Mouse (Mus musculus): ENCODE measurements at regions not wholly inside any gene's neighbourhood (a gene's known extent, or its start where the extent isn't known, plus 50 kb on each side); places are given as distances from the start of the nearest gene placed in this dataset.

DNA sequence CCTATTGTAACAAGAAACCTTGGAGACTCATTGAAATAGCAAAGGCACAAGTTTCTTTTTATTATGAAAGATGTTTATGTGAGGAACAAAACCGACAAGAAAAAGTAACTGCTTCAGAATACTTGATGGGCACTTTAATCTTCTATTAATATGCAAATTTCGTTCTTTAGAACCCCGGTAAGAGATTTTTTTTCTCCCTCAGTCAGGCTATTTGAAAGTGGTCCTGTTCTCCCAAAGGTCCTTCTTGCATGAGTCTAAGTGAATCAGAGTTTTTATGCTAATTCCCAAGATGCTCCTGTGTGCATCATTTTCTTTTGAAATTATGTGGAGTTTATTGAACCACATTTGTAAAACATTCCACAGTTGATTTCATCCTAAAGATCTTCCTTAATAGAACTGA is 633.1 kb downstream of the Efna5 start:
- no peak for TF ChIP-seq CTCF (IDR thresholded peaks at IDR 0.05; ENCODE audit: low read depth)
- no peak for TF ChIP-seq EP300 (IDR thresholded peaks at IDR 0.05; ENCODE audit: low read depth)
- Histone ChIP-seq H3K4me1 (ENCODE audit: insufficient read depth) (no peaks in the 10 kb centered on the region), H3K4me2 (ENCODE audit: low read depth, low read length) (no peak overlapping the region), H3K27me3 (ENCODE audit: insufficient read depth, low read length) (no peaks in the 10 kb centered on the region), H3K9ac (replicated peaks) (no peak overlapping the region), H3K36me3 (replicated peaks; ENCODE audit: insufficient read depth, low read length) (no peaks in the 10 kb centered on the region), H3K27ac (ENCODE audit: low read depth) (no peak overlapping the region), H3K4me3 (ENCODE audit: low read depth, low read length) (no peak overlapping the region), H3K9me3 (ENCODE audit: low read length) (no peaks in the 10 kb centered on the region)
- 57% methylated on average over 3 of the region's 3 CpGs for WGBS (ENCODE audit: insufficient replicate concordance)
- DNase-seq = no peak
- ATAC-seq = no peak

DNA sequence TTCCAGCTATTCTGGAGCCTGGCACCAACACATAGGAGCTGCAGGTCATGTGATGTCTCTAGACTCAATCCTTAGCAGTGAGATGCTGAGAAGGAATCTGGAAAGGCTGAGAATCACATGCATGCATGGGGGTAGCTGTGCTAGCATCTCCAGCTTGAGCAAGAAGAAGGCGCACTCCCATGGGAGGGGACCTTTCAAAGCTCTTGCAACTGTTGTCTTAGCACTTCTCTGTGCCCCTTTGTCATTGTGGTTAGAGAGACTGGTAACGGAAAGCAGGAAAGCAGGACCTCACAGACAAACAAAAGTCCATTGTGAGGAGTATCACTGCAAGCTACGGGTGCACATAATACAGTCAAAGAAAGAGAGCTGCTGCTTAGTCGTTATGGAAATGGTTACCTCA is 634.5 kb downstream of the Efna5 start:
- no peaks in the 10 kb centered on the region for H3K4me1 ChIP-seq (ENCODE audit: insufficient read depth)
- H3K4me3 ChIP-seq (ENCODE audit: low read depth, low read length) = no peak overlapping the region
- ATAC-seq (no peak), DNase-seq (no peak)
- H3K9ac ChIP-seq (replicated peaks) = no peak overlapping the region
- no peaks in the 10 kb centered on the region for H3K36me3 ChIP-seq (replicated peaks; ENCODE audit: insufficient read depth, low read length)
- TF ChIP-seq CTCF (IDR thresholded peaks at IDR 0.05; ENCODE audit: low read depth) = no peak
- no peak for TF ChIP-seq EP300 (IDR thresholded peaks at IDR 0.05; ENCODE audit: low read depth)
- no peak overlapping the region for H3K4me2 ChIP-seq (ENCODE audit: low read depth, low read length)
- 31% methylated on average over 4 of the region's 4 CpGs for WGBS (ENCODE audit: insufficient replicate concordance)
- no peaks in the 10 kb centered on the region for H3K9me3 ChIP-seq (ENCODE audit: low read length)
- no peak overlapping the region for H3K27ac ChIP-seq (ENCODE audit: low read depth)
- no peaks in the 10 kb centered on the region for H3K27me3 ChIP-seq (ENCODE audit: insufficient read depth, low read length)

DNA sequence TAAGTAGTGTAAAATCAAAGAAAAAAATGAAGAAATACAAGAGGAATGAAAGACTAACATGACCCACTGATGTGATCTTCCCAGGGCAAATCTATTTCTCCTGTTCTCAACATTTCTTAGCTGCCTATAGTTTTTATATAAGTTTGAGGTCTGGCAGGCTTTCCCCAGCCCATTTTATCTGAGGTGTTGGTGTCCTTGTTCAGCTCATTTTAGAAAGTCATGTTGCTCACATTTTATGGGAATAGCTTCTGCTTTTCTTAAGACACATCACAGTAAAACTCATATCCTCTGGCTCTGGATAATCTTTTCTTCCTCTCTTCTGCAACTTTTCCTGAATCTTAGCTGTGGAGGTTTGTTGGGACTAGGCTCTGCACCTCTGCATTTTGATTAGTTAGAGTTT is 650.2 kb downstream of the Efna5 start:
- H3K4me2 ChIP-seq (ENCODE audit: low read depth, low read length) = no peak overlapping the region
- DNase-seq (no peak), ATAC-seq (no peak)
- TF ChIP-seq EP300 (IDR thresholded peaks at IDR 0.05; ENCODE audit: low read depth) = no peak
- TF ChIP-seq CTCF (IDR thresholded peaks at IDR 0.05; ENCODE audit: low read depth) = no peak
- no peaks in the 10 kb centered on the region for H3K36me3 ChIP-seq (replicated peaks; ENCODE audit: insufficient read depth, low read length)
- H3K9me3 ChIP-seq (ENCODE audit: low read length) = no peaks in the 10 kb centered on the region
- no peak overlapping the region for H3K27ac ChIP-seq (ENCODE audit: low read depth)
- H3K27me3 ChIP-seq (ENCODE audit: insufficient read depth, low read length) = no peaks in the 10 kb centered on the region
- H3K9ac ChIP-seq (replicated peaks) = no peak overlapping the region
- H3K4me1 ChIP-seq (ENCODE audit: insufficient read depth) = no peaks in the 10 kb centered on the region
- H3K4me3 ChIP-seq (ENCODE audit: low read depth, low read length) = no peak overlapping the region

DNA sequence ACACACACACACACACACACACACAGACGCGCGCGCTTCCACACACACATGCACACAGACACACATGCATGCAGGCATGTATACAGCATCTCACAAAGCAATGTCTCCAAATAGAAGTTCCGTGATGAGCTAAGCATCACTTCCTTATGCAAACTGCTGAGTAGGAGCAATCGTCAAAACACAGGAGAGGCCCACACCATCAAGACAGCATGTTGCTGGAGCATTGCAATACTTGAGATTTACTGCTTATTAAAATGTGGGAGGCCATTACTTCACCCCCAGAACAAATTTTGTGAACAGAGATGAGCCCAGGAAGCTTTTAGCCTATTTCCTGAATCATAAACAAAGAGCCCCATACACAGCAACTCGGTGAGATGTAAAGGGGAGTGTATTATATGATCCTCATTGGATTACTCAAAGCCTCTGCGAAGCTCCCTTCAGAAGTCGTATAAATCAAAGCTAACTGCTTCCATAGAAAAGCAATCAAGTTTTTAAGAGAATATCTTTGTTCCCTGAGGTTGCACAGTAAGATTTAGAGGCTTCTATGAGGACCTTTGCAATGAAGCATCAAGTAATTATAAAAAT is 670.6 kb downstream of the Efna5 start:
- no peaks in the 10 kb centered on the region for H3K9me3 ChIP-seq (ENCODE audit: low read length)
- H3K27me3 ChIP-seq (ENCODE audit: insufficient read depth, low read length) = no peaks in the 10 kb centered on the region
- no peak overlapping the region for H3K9ac ChIP-seq (replicated peaks)
- WGBS (ENCODE audit: insufficient replicate concordance) = 81% methylated on average over 9 of the region's 9 CpGs
- H3K27ac ChIP-seq (ENCODE audit: low read depth) = no peak overlapping the region
- H3K36me3 ChIP-seq (replicated peaks; ENCODE audit: insufficient read depth, low read length) = no peaks in the 10 kb centered on the region
- DNase-seq (no peak), ATAC-seq (no peak)
- no peaks in the 10 kb centered on the region for H3K4me1 ChIP-seq (ENCODE audit: insufficient read depth)
- no peak for TF ChIP-seq CTCF (IDR thresholded peaks at IDR 0.05; ENCODE audit: low read depth)
- no peak for TF ChIP-seq EP300 (IDR thresholded peaks at IDR 0.05; ENCODE audit: low read depth)
- no peak overlapping the region for H3K4me2 ChIP-seq (ENCODE audit: low read depth, low read length)
- H3K4me3 ChIP-seq (ENCODE audit: low read depth, low read length) = no peak overlapping the region

DNA sequence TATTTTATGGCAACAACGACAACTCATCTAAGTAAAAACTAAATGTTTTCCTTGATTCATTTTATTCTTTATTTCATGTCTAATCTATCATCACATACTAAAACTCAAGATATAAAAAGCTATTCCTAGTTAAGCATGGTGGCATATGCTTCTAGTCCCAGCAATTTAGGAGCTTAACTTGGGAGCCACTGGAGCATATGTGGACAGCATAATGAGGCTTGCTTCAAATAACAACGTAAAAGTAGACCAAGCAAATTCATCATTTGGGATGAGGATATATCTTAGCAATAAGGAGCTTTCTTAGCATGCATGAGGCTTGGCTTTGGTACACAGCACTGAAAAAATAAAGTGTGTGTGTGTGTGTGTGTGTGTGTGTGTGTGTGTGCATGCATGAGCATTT is 678.5 kb downstream of the Efna5 start:
- no peak overlapping the region for H3K9ac ChIP-seq (replicated peaks)
- H3K27ac ChIP-seq (ENCODE audit: low read depth) = no peak overlapping the region
- no peaks in the 10 kb centered on the region for H3K36me3 ChIP-seq (replicated peaks; ENCODE audit: insufficient read depth, low read length)
- no peak for ATAC-seq
- DNase-seq = no peak
- no peaks in the 10 kb centered on the region for H3K9me3 ChIP-seq (ENCODE audit: low read length)
- TF ChIP-seq EP300 (IDR thresholded peaks at IDR 0.05; ENCODE audit: low read depth) = no peak
- TF ChIP-seq CTCF (IDR thresholded peaks at IDR 0.05; ENCODE audit: low read depth) = no peak
- no peak overlapping the region for H3K4me2 ChIP-seq (ENCODE audit: low read depth, low read length)
- no peaks in the 10 kb centered on the region for H3K4me1 ChIP-seq (ENCODE audit: insufficient read depth)
- 75% methylated on average over 2 of the region's 2 CpGs for WGBS (ENCODE audit: insufficient replicate concordance)
- no peak overlapping the region for H3K4me3 ChIP-seq (ENCODE audit: low read depth, low read length)
- no peaks in the 10 kb centered on the region for H3K27me3 ChIP-seq (ENCODE audit: insufficient read depth, low read length)

DNA sequence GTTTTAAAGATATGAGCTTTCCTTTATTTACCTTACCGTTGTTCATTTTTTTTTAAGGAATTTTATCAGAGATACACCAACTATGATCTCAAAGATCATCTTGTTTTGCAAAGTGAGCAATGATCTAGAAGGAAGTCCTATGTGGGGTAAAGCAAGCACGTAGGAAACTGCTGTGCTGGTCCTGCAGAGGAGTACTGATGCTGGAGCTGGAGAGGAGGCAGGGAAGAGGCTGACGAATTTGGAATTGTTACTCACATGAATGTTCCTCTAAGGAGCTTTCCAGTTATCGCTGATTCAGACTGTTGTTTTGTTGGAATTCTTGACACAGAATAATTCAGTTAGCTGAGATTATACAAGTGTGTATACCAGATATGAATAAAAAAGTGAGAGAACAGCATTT is 680.6 kb downstream of the Efna5 start:
- Histone ChIP-seq H3K4me2 (ENCODE audit: low read depth, low read length) (no peak overlapping the region), H3K4me3 (ENCODE audit: low read depth, low read length) (no peak overlapping the region), H3K36me3 (replicated peaks; ENCODE audit: insufficient read depth, low read length) (no peaks in the 10 kb centered on the region), H3K9me3 (ENCODE audit: low read length) (no peaks in the 10 kb centered on the region), H3K27me3 (ENCODE audit: insufficient read depth, low read length) (no peaks in the 10 kb centered on the region), H3K4me1 (ENCODE audit: insufficient read depth) (no peaks in the 10 kb centered on the region), H3K27ac (ENCODE audit: low read depth) (no peak overlapping the region), H3K9ac (replicated peaks) (no peak overlapping the region)
- DNase-seq (no peak), ATAC-seq (no peak)
- WGBS (ENCODE audit: insufficient replicate concordance) = 74% methylated on average over 4 of the region's 4 CpGs
- no peak for TF ChIP-seq CTCF (IDR thresholded peaks at IDR 0.05; ENCODE audit: low read depth)
- no peak for TF ChIP-seq EP300 (IDR thresholded peaks at IDR 0.05; ENCODE audit: low read depth)

DNA sequence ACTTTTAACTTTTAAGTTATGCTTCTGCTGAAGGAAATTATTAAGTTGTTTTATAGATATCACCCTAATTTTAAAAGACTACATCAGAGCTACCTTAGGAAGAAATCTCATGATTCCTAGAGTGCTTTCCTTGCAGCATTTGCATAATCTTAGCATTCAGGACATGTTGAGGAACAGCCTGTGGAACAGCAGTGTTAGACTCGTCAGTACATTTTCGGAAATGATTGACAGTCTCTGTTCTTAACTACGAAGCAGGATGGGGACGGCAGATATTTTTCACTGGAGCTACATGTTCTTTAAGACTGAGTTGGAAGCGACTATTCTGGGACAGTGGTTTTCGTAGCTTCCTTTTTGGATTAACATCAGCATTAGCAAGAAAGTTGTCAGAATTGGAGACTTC is 681.6 kb downstream of the Efna5 start:
- H3K4me3 ChIP-seq (ENCODE audit: low read depth, low read length) = no peak overlapping the region
- WGBS (ENCODE audit: insufficient replicate concordance) = 75% methylated on average over 6 of the region's 6 CpGs
- no peak overlapping the region for H3K9ac ChIP-seq (replicated peaks)
- H3K27me3 ChIP-seq (ENCODE audit: insufficient read depth, low read length) = no peaks in the 10 kb centered on the region
- H3K27ac ChIP-seq (ENCODE audit: low read depth) = no peak overlapping the region
- H3K4me1 ChIP-seq (ENCODE audit: insufficient read depth) = no peaks in the 10 kb centered on the region
- H3K36me3 ChIP-seq (replicated peaks; ENCODE audit: insufficient read depth, low read length) = no peaks in the 10 kb centered on the region
- ATAC-seq (no peak), DNase-seq (no peak)
- no peaks in the 10 kb centered on the region for H3K9me3 ChIP-seq (ENCODE audit: low read length)
- TF ChIP-seq EP300 (IDR thresholded peaks at IDR 0.05; ENCODE audit: low read depth) (no peak), CTCF (IDR thresholded peaks at IDR 0.05; ENCODE audit: low read depth) (no peak)
- no peak overlapping the region for H3K4me2 ChIP-seq (ENCODE audit: low read depth, low read length)

Measured in liver, postnatal 0 days (tissue).